Mouse (Mus musculus) stomach, adult 2 months (tissue): ENCODE measurements around the gene Fermt3. TPM values are rescaled to one million over a fixed set of nuclear protein-coding genes. Genes with fewer than 3 reads are reported as not detected.

Experiments
- polyA plus RNA-seq: library from polyadenylated mRNA; depleted of rRNA; stranded (reverse); fragments of >200 nt; gene quantifications from 2 replicates; pipeline ENCODE4 v1.2.3, GENCODE M21; 2012; rRNA removed

The Fermt3 gene
- 16.6 and 20.2 TPM in 2 replicates for polyA plus RNA-seq

GRCm38 (mm10) chr19:7019191-7019590 lies at the start of gene Fermt3:
Gene Fermt3, minus strand, starts transcription at chr19:7019469.

GRCm38 (mm10) chr19:7056248-7057087 lies 37.2 kb upstream of the Fermt3 start, which contains the start of gene Macrod1:
Gene Macrod1, plus strand, starts transcription at chr19:7056810.

GRCm38 (mm10) chr19:7039841-7040636 lies 20.8 kb upstream of the Fermt3 start, which contains the start of gene Stip1:
Gene Stip1, minus strand, starts transcription at chr19:7039967.

GRCm38 (mm10) chr19:6996006-6996405 lies 23.3 kb downstream of the Fermt3 start, which contains the start of the genes Nudt22 and Trpt1:
Gene Nudt22, minus strand, starts transcription at chr19:6996117.
Gene Trpt1, plus strand, starts transcription at chr19:6996131.

GRCm38 (mm10) chr19:6992011-6992858 lies 27.0 kb downstream of the Fermt3 start, which contains the start of gene Dnajc4:
Gene Dnajc4, minus strand, starts transcription at chr19:6992572.

GRCm38 (mm10) chr19:6987061-6987903 lies 32.0 kb downstream of the Fermt3 start, which contains the start of gene Vegfb:
Gene Vegfb, minus strand, starts transcription at chr19:6987651.

GRCm38 (mm10) chr19:6980381-6981093 lies 38.7 kb downstream of the Fermt3 start, which contains the start of gene Fkbp2:
Gene Fkbp2, minus strand, starts transcription at chr19:6980501.

GRCm38 (mm10) chr19:6975537-6976521 lies 43.4 kb downstream of the Fermt3 start, which contains the start of gene Plcb3:
Gene Plcb3, minus strand, starts transcription at chr19:6976470.

GRCm38 (mm10) chr19:6974211-6975205 lies 44.8 kb downstream of the Fermt3 start, which contains the start of gene Ppp1r14b:
Gene Ppp1r14b, plus strand, starts transcription at chr19:6974968.

Other genes starting within 250 kb of the Fermt3 start
- 27.6 and 35.1 TPM in 2 replicates for gene Rps6ka4, start 178.8 kb downstream of the Fermt3 start, polyA plus RNA-seq
- 1.9 and 5.4 TPM in 2 replicates for gene Ccdc88b, start 161.3 kb downstream of the Fermt3 start, polyA plus RNA-seq
- 48.8 and 58.9 TPM in 2 replicates for gene Trmt112, start 109.8 kb downstream of the Fermt3 start, polyA plus RNA-seq
- 75.1 and 83.7 TPM in 2 replicates for gene Prdx5, start 109.4 kb downstream of the Fermt3 start, polyA plus RNA-seq
- gene Esrra, start 97.7 kb downstream of the Fermt3 start, polyA plus RNA-seq = 80.2 and 108 TPM in 2 replicates
- 1.0 and 2.0 TPM in 2 replicates for gene Catsperz, start 94.1 kb downstream of the Fermt3 start, polyA plus RNA-seq
- 0.16 and 0.26 TPM in 2 replicates for gene Kcnk4, start 85.0 kb downstream of the Fermt3 start, polyA plus RNA-seq
- gene Bad, start 77.6 kb downstream of the Fermt3 start, polyA plus RNA-seq = 35.8 and 50.6 TPM in 2 replicates
- 80.5 and 90.5 TPM in 2 replicates for gene Gpr137, start 77.0 kb downstream of the Fermt3 start, polyA plus RNA-seq
- gene Ppp1r14b, start 44.5 kb downstream of the Fermt3 start, polyA plus RNA-seq = 89.2 and 116 TPM in 2 replicates
- gene Plcb3, start 43.0 kb downstream of the Fermt3 start, polyA plus RNA-seq = 63.9 and 66.6 TPM in 2 replicates
- 13.1 and 16.3 TPM in 2 replicates for gene Fkbp2, start 39.0 kb downstream of the Fermt3 start, polyA plus RNA-seq
- 62.1 and 102 TPM in 2 replicates for gene Vegfb, start 31.8 kb downstream of the Fermt3 start, polyA plus RNA-seq
- gene Dnajc4, start 26.9 kb downstream of the Fermt3 start, polyA plus RNA-seq = 24.5 and 30.1 TPM in 2 replicates
- gene Nudt22, start 23.4 kb downstream of the Fermt3 start, polyA plus RNA-seq = 48.4 and 63.7 TPM in 2 replicates
- gene Trpt1, start 23.3 kb downstream of the Fermt3 start, polyA plus RNA-seq = 8.2 and 10.0 TPM in 2 replicates
- 11.6 and 11.9 TPM in 2 replicates for gene Stip1, start 20.5 kb upstream of the Fermt3 start, polyA plus RNA-seq
- 41.9 and 71.8 TPM in 2 replicates for gene Macrod1, start 37.3 kb upstream of the Fermt3 start, polyA plus RNA-seq
- gene Flrt1, start 86.3 kb upstream of the Fermt3 start, polyA plus RNA-seq = 0.12 and 0.35 TPM in 2 replicates
- gene Otub1, start 186.8 kb upstream of the Fermt3 start, polyA plus RNA-seq = 62.1 and 76.4 TPM in 2 replicates
- gene Cox8a, start 198.1 kb upstream of the Fermt3 start, polyA plus RNA-seq = 2,106 and 3,736 TPM in 2 replicates
- 9.4 and 9.6 TPM in 2 replicates for gene Naa40, start 221.7 kb upstream of the Fermt3 start, polyA plus RNA-seq
- gene Rcor2, start 247.9 kb upstream of the Fermt3 start, polyA plus RNA-seq = 1.8 and 2.2 TPM in 2 replicates